Mouse (Mus musculus) midbrain, embryonic 15.5 days (tissue): ENCODE results near the gene Xrcc2. TPM values are rescaled to one million over a fixed set of nuclear protein-coding genes. Genes with fewer than 3 reads are reported as not detected.
"Not testable (repeated sequence)": the region's sequence is repeated elsewhere in the genome, so short reads cannot be mapped to it uniquely, and the experiment has no call there.

Experiments
- ATAC-seq: fragments of 200-750 bp; cut with Nextera tagmentation; replicated peaks from 2 replicates; pipeline ENCODE4 v1.8.0; 2017; ENCODE audit warnings: moderate TSS enrichment
- H3K27ac ChIP-seq: fragments of 300-500 bp; sonication (generic); 2 replicates; pipeline ENCODE4 v1.5.1; 2015; ENCODE audit warnings: mild to moderate bottlenecking, inconsistent platforms
- H3K27me3 ChIP-seq: fragments of 300-500 bp; sonication (generic); replicated peaks from 2 replicates; pipeline ENCODE4 v1.6.1; 2015; ENCODE audit warnings: inconsistent platforms
- H3K36me3 ChIP-seq: fragments of 300-500 bp; sonication (generic); replicated peaks from 2 replicates; pipeline ENCODE4 v1.6.1; 2015; ENCODE audit warnings: inconsistent platforms
- H3K4me1 ChIP-seq: fragments of 300-500 bp; sonication (generic); 2 replicates; pipeline ENCODE4 v1.6.1; 2015; ENCODE audit warnings: inconsistent platforms
- H3K4me2 ChIP-seq: fragments of 300-500 bp; sonication (generic); 2 replicates; pipeline ENCODE4 v1.6.1; 2015; ENCODE audit warnings: inconsistent platforms, mild to moderate bottlenecking, moderate library complexity
- H3K4me3 ChIP-seq: fragments of 300-500 bp; sonication (generic); 2 replicates; pipeline ENCODE4 v1.5.1; 2015; ENCODE audit warnings: mild to moderate bottlenecking, inconsistent platforms
- H3K9ac ChIP-seq: fragments of 300-500 bp; sonication (generic); 2 replicates; pipeline ENCODE4 v1.6.1; 2015; ENCODE audit warnings: mild to moderate bottlenecking, inconsistent platforms
- H3K9me3 ChIP-seq: fragments of 300-500 bp; sonication (generic); 2 replicates; pipeline ENCODE4 v1.6.1; 2016; ENCODE audit warnings: inconsistent platforms
- WGBS: fragments of 180-500 bp; shearing (Covaris S2); methylation state at CpG from one replicate; pipeline ENCODE4 v1.1.7; 2015; ENCODE audit warnings: mixed read lengths; 5-methylcytosine and 5-hydroxymethylcytosine counted together
- polyA plus RNA-seq: library from polyadenylated mRNA; unstranded; fragments of >200 nt; fragmentation: Nextera tagmentation; extraction: Ambion mirVana; gene quantifications from 2 replicates; pipeline ENCODE4 v1.2.1, GENCODE M21; 2015

Xrcc2 gene
- polyA plus RNA-seq, 1 experiment from 2014 or later, result 5.1 TPM

GRCm38 (mm10) chr5:25723016-25723415, 17.4 kb upstream of the Xrcc2 start:
- Histone ChIP-seq H3K4me2 (no peak overlapping the region), H3K9ac (no peak overlapping the region), H3K27ac (no peak overlapping the region), H3K27me3 (no peaks in the 10 kb centered on the region), H3K4me1 (no peaks in the 10 kb centered on the region), H3K4me3 (no peak overlapping the region), H3K9me3 (no peaks in the 10 kb centered on the region), H3K36me3 (no peaks in the 10 kb centered on the region)
- no peak for ATAC-seq
- WGBS, result 60% methylated on average over 2 of the region's 2 CpGs

GRCm38 (mm10) chr5:25719390-25719789, 13.8 kb upstream of the Xrcc2 start:
- no peak overlapping the region for H3K4me2 ChIP-seq
- WGBS, result 87% methylated on average over 4 of the region's 4 CpGs
- no peaks in the 10 kb centered on the region for H3K27me3 ChIP-seq
- no peak overlapping the region for H3K4me3 ChIP-seq
- H3K36me3 ChIP-seq, result no peaks in the 10 kb centered on the region
- H3K9ac ChIP-seq, result no peak overlapping the region
- H3K9me3 ChIP-seq, result no peaks in the 10 kb centered on the region
- H3K27ac ChIP-seq, result no peak overlapping the region
- ATAC-seq, result no peak
- H3K4me1 ChIP-seq, result no peaks in the 10 kb centered on the region

- H3K4me1 ChIP-seq, H3K27me3 ChIP-seq, H3K4me3 ChIP-seq, H3K9me3 ChIP-seq, H3K4me2 ChIP-seq, H3K27ac ChIP-seq, ATAC-seq, H3K9ac ChIP-seq, H3K36me3 ChIP-seq: not testable (repeated sequence)
- 92% methylated on average over 4 of the region's 4 CpGs for WGBS
Measured at GRCm38 (mm10) chr5:25713001-25713706, 7.5 kb upstream of the Xrcc2 start.

- no peaks in the 10 kb centered on the region for H3K27me3 ChIP-seq
- no peaks in the 10 kb centered on the region for H3K36me3 ChIP-seq
- H3K9ac ChIP-seq, result peak overlapping the region; percentile 70
- peak overlapping the region; percentile 80 for H3K4me3 ChIP-seq
- WGBS, result 23% methylated on average over 19 of the region's 19 CpGs
- ATAC-seq, result peak; percentile 63
- H3K27ac ChIP-seq, result peak overlapping the region; percentile 65
- H3K9me3 ChIP-seq, result no peaks in the 10 kb centered on the region
- H3K4me1 ChIP-seq, result peaks cover 15% of the 10 kb centered on the region
- H3K4me2 ChIP-seq, result peak overlapping the region; percentile 72
Measured at GRCm38 (mm10) chr5:25704702-25705566, 691 bp downstream of the Xrcc2 start.

GRCm38 (mm10) chr5:25697941-25698340, 7.7 kb downstream of the Xrcc2 start:
- H3K27me3 ChIP-seq, result no peaks in the 10 kb centered on the region
- no peaks in the 10 kb centered on the region for H3K4me1 ChIP-seq
- WGBS, result 83% methylated on average over 7 of the region's 7 CpGs
- no peaks in the 10 kb centered on the region; the same call in 1 of the 2 replicates for H3K36me3 ChIP-seq
- no peak overlapping the region for H3K4me2 ChIP-seq
- H3K9me3 ChIP-seq, result no peaks in the 10 kb centered on the region
- no peak overlapping the region for H3K4me3 ChIP-seq
- ATAC-seq, result no peak
- H3K9ac ChIP-seq, result no peak overlapping the region
- H3K27ac ChIP-seq, result no peak overlapping the region

- H3K36me3 ChIP-seq, result no peaks in the 10 kb centered on the region; the same call in 1 of the 2 replicates
- no peak overlapping the region for H3K4me3 ChIP-seq
- no peaks in the 10 kb centered on the region for H3K27me3 ChIP-seq
- H3K9ac ChIP-seq, result no peak overlapping the region
- no peak overlapping the region for H3K4me2 ChIP-seq
- no peak overlapping the region for H3K27ac ChIP-seq
- ATAC-seq, result no peak
- no peaks in the 10 kb centered on the region for H3K9me3 ChIP-seq
- H3K4me1 ChIP-seq, result no peaks in the 10 kb centered on the region
- 88% methylated on average over 7 of the region's 7 CpGs for WGBS
Measured at GRCm38 (mm10) chr5:25696256-25696655, 9.4 kb downstream of the Xrcc2 start.

- H3K4me3 ChIP-seq, result no peak overlapping the region
- WGBS, result 76% methylated on average over 6 of the region's 6 CpGs
- no peaks in the 10 kb centered on the region for H3K9me3 ChIP-seq
- no peak overlapping the region for H3K27ac ChIP-seq
- H3K27me3 ChIP-seq, result no peaks in the 10 kb centered on the region
- no peak overlapping the region for H3K4me2 ChIP-seq
- H3K36me3 ChIP-seq, result no peaks in the 10 kb centered on the region; the same call in 1 of the 2 replicates
- no peak overlapping the region for H3K9ac ChIP-seq
- no peaks in the 10 kb centered on the region for H3K4me1 ChIP-seq
- no peak for ATAC-seq
Measured at GRCm38 (mm10) chr5:25695786-25696185, 9.8 kb downstream of the Xrcc2 start.

- no peak for ATAC-seq
- no peaks in the 10 kb centered on the region for H3K4me1 ChIP-seq
- no peak overlapping the region for H3K4me2 ChIP-seq
- H3K4me3 ChIP-seq, result no peak overlapping the region
- WGBS, result 92% methylated on average over 31 of the region's 31 CpGs
- no peaks in the 10 kb centered on the region for H3K9me3 ChIP-seq
- H3K27ac ChIP-seq, result no peak overlapping the region
- no peaks in the 10 kb centered on the region for H3K27me3 ChIP-seq
- H3K36me3 ChIP-seq, result no peaks in the 10 kb centered on the region
- H3K9ac ChIP-seq, result no peak overlapping the region
Measured at GRCm38 (mm10) chr5:25671696-25672520, 33.7 kb downstream of the Xrcc2 start.

- H3K4me3 ChIP-seq, result no peak overlapping the region
- 51% methylated on average over 3 of the region's 3 CpGs for WGBS
- H3K27me3 ChIP-seq, result no peaks in the 10 kb centered on the region
- no peaks in the 10 kb centered on the region for H3K9me3 ChIP-seq
- no peak overlapping the region for H3K9ac ChIP-seq
- H3K27ac ChIP-seq, result no peak overlapping the region
- H3K4me2 ChIP-seq, result no peak overlapping the region
- H3K36me3 ChIP-seq, result no peaks in the 10 kb centered on the region
- H3K4me1 ChIP-seq, result peaks cover 3% of the 10 kb centered on the region
- ATAC-seq, result no peak
Measured at GRCm38 (mm10) chr5:25671051-25671450, 34.6 kb downstream of the Xrcc2 start.

- no peaks in the 10 kb centered on the region for H3K9me3 ChIP-seq
- ATAC-seq, result no peak
- WGBS, result 87% methylated on average over 9 of the region's 9 CpGs
Measured at GRCm38 (mm10) chr5:25668306-25668705, 37.3 kb downstream of the Xrcc2 start.

GRCm38 (mm10) chr5:25666684-25667083, 38.9 kb downstream of the Xrcc2 start:
- Histone ChIP-seq H3K9ac (no peak overlapping the region), H3K4me3 (no peak overlapping the region), H3K27me3 (no peaks in the 10 kb centered on the region), H3K4me2 (no peak overlapping the region), H3K36me3 (no peaks in the 10 kb centered on the region), H3K27ac (no peak overlapping the region), H3K9me3 (no peaks in the 10 kb centered on the region), H3K4me1 (peaks cover 4% of the 10 kb centered on the region)
- ATAC-seq, result no peak
- WGBS, result 89% methylated on average over 9 of the region's 9 CpGs

More at GRCm38 (mm10) chr5:25668306-25668705, 37.3 kb downstream of the Xrcc2 start:
- Histone ChIP-seq H3K4me3 (no peak overlapping the region), H3K27ac (no peak overlapping the region), H3K27me3 (no peaks in the 10 kb centered on the region), H3K4me1 (peaks cover 4% of the 10 kb centered on the region), H3K4me2 (no peak overlapping the region), H3K9ac (no peak overlapping the region), H3K36me3 (no peaks in the 10 kb centered on the region)

GRCm38 (mm10) chr5:25666108-25666507, 39.5 kb downstream of the Xrcc2 start:
- Histone ChIP-seq H3K27ac (no peak overlapping the region), H3K27me3 (no peaks in the 10 kb centered on the region), H3K4me2 (no peak overlapping the region), H3K9me3 (no peaks in the 10 kb centered on the region), H3K4me1 (peaks cover 4% of the 10 kb centered on the region), H3K36me3 (no peaks in the 10 kb centered on the region), H3K4me3 (no peak overlapping the region), H3K9ac (no peak overlapping the region)
- 37% methylated on average over 4 of the region's 4 CpGs for WGBS
- no peak for ATAC-seq
